Mouse (Mus musculus): ENCODE measurements around the gene Olfr553. TPM values are rescaled to one million over a fixed set of nuclear protein-coding genes. Genes with fewer than 3 reads are reported as not detected.
"Not testable (repeated sequence)": the region's sequence is repeated elsewhere in the genome, so short reads cannot be mapped to it uniquely, and the experiment has no call there.

Gene Olfr553
- not detected for total RNA-seq (2021)

DNA sequence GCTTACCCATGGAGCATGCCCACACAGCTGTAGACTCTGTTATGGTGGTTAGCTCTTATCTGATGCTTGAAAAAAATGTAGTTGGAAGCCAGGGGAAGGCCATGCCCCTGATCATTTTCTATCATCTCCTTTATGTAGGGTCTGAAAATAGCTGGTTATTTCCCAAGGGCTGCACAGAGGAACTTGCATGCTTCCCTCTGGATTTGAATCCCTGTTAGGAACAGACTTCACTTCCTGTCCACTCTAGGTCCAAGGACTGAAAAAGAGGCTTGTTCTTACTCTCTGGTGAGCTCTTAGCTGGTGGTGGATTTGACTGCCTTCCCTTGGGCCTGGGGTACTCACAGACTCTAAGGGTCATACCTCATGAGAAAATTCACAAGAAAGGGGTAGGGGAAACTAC is at the start of gene Olfr553:
Olfr553 (minus strand) TSS at position 101 of the 400 bp plus-strand sequence.
- DNase-seq = no peak

DNA sequence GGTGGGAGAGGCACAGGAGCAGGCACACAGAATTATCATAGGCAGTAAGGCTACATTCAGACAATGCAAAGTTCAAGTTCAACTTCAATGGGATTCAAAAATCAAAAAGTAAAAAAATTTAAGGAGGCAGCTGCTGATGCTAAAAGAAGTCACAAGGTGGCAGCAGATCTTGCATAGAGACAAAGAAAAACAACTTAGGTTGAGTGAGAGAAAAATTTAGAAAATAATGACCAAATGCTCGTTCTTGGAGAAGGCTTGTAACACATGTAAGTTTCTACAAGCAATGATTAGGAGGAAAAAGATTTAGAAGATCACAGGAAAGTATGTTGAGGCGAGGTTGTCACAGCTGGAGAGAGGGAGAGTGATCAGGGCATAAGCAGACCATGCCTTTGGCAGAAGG is 47.4 kb upstream of the Olfr553 start:
- DNase-seq = no peak

DNA sequence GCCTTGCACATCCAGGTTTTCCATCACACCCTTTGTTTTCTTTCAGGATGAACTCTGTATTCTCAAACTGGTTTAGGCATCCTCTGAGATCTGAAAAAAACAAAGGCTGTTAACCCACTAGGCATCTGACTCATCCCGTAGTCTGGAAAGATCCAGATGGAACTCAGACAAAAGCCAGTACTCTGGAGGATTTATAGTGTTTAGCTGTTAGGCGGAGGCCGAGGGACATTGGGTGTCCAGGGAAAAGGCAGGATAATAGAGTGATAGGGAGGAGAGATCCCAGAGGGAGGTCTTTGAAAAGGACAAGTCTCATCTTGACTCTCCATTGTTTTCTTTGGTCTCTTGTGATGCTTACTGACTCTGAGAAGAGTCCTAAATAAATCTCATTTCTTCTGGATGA is 46.6 kb upstream of the Olfr553 start, which contains the start of gene Olfr556:
Olfr556 (plus strand) TSS at position 301 of the 400 bp plus-strand sequence.
- no peak for DNase-seq

DNA sequence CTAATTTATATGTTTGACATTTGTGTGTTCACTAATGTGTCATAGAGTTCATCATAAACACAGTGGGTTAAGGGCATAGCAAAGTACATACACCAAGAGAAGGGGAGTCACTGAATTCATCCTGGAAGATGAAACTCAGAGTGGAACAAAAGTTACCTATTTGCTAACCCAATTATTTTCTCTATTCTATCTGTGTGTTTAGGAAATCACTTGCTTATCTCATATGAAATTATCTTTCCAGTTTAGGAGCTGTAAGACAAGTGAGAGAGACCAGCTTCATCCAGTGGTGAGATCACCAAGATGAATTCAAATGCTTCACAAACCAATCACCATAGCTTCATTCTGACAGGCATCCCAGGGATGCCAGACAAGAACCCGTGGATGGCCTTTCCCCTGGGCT is 40.5 kb upstream of the Olfr553 start, which contains the start of gene Olfr555:
Olfr555 (plus strand) TSS at position 301 of the 400 bp plus-strand sequence.
- DNase-seq = no peak

DNA sequence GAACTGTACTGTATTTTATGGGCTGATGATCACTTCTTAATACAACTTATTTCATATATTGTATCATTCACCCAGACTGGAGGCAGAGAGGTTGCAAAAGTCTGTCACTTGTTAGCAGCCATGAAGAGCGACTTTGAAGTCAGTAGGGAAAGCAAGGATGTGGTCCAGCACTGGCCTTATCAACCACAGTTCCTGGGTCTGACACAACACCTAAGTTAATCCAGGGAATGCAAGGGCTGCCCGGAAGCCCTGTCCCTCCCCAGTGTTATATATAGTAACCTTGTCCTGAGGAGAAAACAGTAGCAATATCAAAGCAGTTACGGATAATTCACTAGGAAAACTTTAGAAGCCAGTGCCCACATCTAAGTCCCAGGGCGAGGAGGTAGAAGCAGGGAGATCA is 26.9 kb upstream of the Olfr553 start:
- not testable (repeated sequence) for DNase-seq

DNA sequence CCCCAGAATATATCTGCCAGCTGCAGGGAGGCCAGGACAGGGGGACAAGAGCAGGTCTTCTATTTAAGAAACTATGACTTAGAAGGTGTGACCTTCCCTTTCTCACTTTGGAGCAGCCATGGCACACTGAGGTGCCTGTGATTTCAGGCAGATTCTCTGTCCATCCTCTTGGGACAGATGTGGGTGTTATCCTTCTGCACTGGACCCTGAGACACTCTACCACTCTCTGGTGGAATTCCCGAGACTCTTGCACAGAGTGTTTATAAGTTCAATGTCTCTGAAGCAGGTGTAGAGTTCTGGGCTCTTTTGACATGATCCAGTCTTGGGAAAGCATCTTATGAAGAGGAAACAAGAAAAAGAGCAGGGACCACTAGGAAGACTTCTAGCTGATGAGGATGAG is 20.1 kb upstream of the Olfr553 start, which contains the start of gene Olfr554:
Olfr554 (plus strand) TSS at position 301 of the 400 bp plus-strand sequence.
- DNase-seq = no peak

DNA sequence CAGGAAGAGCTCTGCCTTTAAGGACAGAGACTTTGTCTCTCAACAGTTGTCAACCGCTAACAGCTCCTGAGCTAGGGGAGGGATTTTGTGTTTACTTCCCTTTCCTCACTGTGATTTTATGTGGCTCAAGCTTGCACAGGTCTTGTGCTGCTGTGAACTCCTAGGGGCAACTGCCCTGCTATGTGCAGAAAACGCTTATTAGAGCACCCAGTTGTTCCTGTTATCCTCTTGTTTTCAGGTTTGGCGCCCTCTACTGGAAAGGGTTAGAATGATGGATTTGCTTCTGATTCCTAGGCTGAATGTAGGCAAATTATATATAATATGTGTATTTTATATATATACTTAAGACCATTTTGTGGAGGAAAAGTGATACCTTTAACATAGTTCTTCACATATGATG is 18.6 kb upstream of the Olfr553 start:
- peak in 1 of 2 experiments; percentile 2 for DNase-seq

DNA sequence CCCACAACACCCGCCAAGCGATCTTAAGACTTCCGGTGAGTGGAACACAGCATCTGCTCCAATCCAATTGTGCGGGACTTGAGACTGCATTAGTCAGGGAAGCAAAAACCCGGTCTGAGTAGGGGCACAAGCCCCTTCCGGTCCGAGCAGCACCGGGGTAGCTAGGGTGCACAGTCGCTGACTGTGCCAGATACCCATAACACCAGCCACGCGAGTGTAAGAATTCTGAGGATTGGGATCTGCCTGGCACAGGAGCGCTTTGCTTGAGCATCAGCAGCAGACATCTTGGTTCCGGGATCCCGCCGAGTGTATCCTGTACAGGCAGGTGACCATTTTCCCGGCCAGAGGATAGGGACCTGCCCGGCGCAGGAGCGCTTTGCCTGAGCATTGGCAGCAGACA is 2.4 kb upstream of the Olfr553 start:
- not testable (repeated sequence) for DNase-seq

DNA sequence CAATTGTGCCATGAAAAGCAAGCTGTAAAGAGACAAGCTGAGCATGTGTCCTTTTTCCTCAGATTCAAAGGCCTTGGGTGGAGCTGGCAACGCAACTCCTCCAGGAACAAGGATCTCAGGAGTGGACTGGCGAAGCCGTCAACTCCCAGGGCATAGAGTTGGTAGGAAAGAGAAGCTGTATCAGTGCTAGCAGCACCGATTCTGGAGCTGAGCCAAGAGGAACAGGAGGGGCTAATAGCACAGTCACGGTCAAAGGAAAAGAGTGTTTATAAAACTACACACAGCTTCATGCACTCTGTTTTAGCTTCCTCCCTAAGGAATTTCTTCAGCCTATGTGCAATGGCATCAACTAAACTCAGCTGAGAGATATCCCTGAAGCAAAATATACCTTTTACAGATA is 1.6 kb upstream of the Olfr553 start:
- no peak for DNase-seq

DNA sequence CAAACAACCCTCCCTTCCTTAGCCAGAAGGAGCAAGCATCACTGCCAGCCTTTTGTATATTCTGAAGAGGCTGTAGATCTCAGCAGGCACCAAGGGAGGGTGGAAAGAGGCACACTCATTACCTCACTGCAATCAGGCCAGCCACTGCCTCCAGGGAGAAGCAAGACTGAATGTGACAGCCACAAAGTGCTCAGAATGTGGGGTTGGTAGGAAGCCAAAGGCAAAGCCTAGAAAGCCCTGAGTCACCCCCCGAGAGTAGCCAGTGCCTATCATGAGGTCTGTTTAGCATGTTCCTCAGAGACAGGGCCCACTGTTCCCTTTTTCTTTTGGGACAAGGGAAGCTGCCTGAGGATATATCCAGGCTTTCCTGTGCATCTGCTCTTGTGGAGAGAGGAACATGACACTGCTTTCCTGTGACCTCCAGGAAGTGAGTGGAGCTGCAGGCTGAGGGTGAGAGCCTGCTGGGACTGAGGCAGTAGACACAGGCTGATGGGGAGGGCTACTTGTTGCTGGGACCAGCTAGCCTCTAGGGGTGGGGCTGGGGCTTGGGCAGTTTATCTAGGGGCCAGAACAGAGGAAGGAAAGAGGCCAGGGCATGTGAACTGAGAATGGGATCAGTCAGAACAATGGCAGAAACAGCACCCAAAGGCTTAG is 20.5 kb downstream of the Olfr553 start, which contains the start of gene Olfr552:
Olfr552 (plus strand) TSS at position 393 of the 654 bp plus-strand sequence.
- no peak for DNase-seq

DNA sequence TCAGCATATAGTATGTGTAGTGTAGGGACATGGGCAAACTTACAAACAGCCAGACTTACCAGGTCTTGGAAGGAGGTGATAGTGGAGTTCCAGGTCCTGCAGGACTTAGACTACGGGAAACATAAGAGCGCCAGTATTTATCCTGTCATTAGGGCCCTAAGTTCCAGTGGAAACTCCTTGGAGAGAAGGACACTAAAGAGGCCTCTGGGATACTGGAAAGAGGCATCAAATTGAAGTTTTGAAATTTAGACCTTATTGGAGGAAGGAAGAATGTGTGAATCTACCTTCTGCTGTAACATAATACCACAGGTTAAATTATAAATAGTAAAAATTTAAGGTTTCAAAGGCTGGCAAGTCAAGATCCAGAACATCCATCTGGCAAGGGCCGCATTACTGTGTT is 26.2 kb downstream of the Olfr553 start, which contains the start of gene Olfr551:
Olfr551 (minus strand) TSS at position 101 of the 400 bp plus-strand sequence.
- DNase-seq = no peak

DNA sequence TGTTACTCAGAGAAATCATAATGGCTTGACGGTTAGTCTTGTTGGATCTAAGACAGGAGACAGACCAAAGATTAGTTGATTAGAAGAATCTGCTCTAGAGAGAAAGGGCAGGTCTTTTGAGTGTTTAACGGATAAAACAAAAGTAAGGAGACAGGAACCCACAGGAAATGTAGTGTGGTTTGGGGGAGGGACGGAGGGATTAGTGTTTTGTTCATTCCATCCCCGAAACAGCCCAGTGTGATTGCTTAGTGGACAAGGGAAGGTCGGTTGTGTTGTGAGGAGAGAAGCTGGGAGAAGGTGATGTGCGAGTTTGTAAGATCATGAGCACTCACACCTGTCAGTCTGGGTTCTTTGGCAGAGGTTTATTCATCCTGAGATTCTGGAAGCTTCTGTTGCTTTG is 42.0 kb downstream of the Olfr553 start:
- no peak for DNase-seq

DNA sequence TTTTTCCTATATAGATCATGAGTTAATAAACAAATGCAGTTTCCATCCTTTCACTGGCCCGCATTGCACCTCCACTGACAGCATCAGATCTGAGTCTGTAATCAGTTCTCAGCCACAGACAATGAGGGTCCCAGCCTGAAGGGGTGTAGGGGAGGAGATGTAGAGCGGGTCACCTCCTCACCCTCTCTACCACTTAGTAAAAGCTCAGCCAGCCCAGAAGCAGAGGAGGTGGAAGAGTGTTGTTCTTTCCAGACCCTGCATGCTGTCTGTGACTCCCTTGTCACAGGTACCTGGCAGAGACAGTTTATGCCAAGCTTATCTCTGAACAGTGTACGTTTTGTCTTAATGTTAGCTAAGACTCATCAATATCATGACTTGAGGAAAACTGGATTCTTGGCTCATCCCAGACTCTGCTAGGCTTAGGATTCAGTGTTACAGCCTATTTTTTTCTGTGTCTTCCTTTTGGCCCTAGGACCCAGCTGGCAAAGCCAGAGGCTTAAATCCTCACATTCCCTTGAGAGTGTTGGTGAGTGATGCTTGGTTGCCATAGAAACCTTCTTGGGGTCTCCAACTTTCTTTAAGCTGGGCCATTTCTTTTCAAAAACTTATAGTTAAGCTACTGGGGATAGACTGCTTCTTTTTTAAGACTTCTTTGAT is 44.7 kb downstream of the Olfr553 start:
- DNase-seq = no peak

DNA sequence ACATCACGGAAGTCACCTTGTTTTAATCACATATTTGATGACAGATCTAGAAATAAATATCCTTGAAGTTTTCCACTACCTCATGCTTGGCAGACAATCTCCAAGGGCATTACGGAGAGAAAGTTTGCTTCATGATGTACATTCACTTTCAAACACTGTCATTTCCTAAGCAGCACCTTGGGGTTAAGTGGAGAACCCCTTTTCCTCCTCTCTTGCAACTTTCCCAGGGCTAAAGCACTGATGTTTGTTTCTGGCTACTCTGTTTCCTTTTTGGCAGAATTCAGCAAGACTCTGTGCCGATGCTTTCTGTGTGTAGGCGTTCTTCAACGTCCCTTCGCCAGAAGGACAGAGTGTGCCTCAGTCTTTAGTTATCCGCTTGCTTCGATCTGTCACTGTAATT is 46.9 kb downstream of the Olfr553 start, which contains the start of gene Olfr550:
Olfr550 (plus strand) TSS at position 301 of the 400 bp plus-strand sequence.
- DNase-seq = no peak

DNA sequence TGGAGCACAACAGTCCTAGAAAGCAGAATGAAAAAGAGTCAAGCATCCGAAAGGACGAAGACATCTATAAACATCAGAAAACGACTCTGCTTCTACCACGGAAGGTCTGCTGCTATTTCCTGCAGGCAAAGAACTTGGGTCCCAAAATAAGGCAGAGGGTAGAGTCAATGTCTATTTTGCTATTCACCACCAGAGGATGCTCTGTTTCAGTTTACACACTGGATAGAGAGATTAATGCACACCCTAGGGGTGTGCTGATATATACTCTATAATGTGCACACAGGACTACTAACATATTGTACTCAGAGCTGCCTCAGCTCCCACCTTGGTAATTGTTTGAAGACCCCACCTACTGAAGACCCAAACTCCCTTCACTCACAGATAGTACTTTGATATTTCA is 51.8 kb downstream of the Olfr553 start:
- DNase-seq = no peak

DNA sequence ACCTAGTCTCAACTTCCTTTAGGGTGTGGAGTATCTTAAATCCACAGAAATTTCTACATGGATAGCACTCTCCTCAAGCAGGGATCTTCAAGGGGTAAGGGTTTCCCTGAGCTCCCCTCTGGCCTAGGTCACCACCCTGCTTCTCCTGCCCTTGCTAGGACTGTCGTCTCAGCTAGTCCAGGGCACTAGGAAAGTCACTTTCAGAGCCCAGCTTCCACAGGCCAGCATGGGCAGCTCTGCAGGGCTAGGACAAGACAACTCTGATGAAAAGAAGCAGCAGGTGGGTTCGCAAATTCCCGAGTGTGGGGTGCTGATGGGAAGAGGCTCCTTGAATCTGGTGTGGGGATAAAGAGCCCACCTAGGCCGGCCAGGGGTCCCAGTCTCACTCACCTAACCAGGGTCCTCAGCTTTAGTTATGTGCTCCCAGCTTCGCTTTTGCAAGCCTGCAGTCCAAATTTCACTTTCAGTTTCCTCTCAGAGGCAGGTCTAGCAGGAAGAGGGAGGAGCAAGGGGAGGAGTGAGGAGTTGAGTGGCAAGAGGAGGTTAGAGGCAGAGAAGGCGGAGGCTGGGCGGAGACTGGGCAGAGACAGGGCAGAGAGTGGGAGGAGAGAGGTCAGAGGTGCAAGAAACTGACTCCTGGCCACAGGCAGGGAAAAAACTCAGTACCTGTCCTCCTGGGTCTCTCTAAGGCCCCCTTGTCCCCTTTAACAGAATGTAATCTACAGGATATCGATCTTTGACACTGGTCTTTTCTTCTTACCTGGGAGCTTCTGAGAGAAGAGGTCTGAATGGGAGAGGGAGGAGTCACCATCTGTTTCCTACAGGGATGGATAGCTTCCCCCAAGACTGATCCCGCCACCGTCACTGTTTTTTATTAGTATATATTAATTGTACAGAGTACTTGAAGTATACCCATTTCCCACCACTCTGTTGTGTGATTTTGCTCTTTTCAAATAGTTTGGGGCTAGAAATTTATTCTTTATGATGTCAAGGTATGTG is 52.7 kb downstream of the Olfr553 start, which contains the start of gene Trim21:
Trim21 (minus strand) TSS at position 488 of the 999 bp plus-strand sequence.
- peak; percentile 45 to 52 for DNase-seq

Other genes starting within 250 kb of the Olfr553 start
- gene Rrm1, start 176.5 kb downstream of the Olfr553 start, total RNA-seq (2021) = 10 to 100 TPM in 1 of 2 experiments, 1 to 10 TPM in 1; 9.8 to 11.4 TPM
- not detected for gene Olfr543, start 136.5 kb downstream of the Olfr553 start, total RNA-seq (2021)
- not detected for gene Olfr544, start 129.9 kb downstream of the Olfr553 start, total RNA-seq (2021)
- gene Olfr545, start 118.6 kb downstream of the Olfr553 start, total RNA-seq (2021) = not detected
- not detected for gene Olfr547, start 83.5 kb downstream of the Olfr553 start, total RNA-seq (2021)
- not detected for gene Olfr548-ps1, start 77.3 kb downstream of the Olfr553 start, total RNA-seq (2021)
- not detected for gene Olfr549, start 68.3 kb downstream of the Olfr553 start, total RNA-seq (2021)
- gene Trim21, start 52.7 kb downstream of the Olfr553 start, total RNA-seq (2021) = 1 to 10 TPM; 2.7 to 3.1 TPM
- gene Olfr550, start 46.8 kb downstream of the Olfr553 start, total RNA-seq (2021) = 1 to 10 TPM; 2.1 to 3.0 TPM
- not detected for gene Olfr551, start 26.3 kb downstream of the Olfr553 start, total RNA-seq (2021)
- gene Olfr552, start 20.4 kb downstream of the Olfr553 start, total RNA-seq (2021) = under 1 TPM in 1 of 2 experiments, not detected in 1; 0.15 TPM
- gene Olfr554, start 20.2 kb upstream of the Olfr553 start, total RNA-seq (2021) = not detected
- not detected for gene Olfr555, start 40.6 kb upstream of the Olfr553 start, total RNA-seq (2021)
- gene Olfr556, start 46.7 kb upstream of the Olfr553 start, total RNA-seq (2021) = under 1 TPM in 1 of 2 experiments, not detected in 1; 0.25 TPM
- gene Trim68, start 69.1 kb upstream of the Olfr553 start, total RNA-seq (2021) = 1 to 10 TPM; 7.1 to 8.4 TPM
- gene Olfr557, start 77.7 kb upstream of the Olfr553 start, total RNA-seq (2021) = under 1 TPM in 1 of 2 experiments, not detected in 1; 0.56 TPM
- under 1 TPM; 0.47 to 0.51 TPM for gene Olfr558, start 84.0 kb upstream of the Olfr553 start, total RNA-seq (2021)
- gene Olfr33, start 100.9 kb upstream of the Olfr553 start, total RNA-seq (2021) = not detected
- gene Olfr559, start 109.3 kb upstream of the Olfr553 start, total RNA-seq (2021) = not detected
- not detected for gene Olfr560, start 141.1 kb upstream of the Olfr553 start, total RNA-seq (2021)
- gene Olfr78, start 141.3 kb upstream of the Olfr553 start, total RNA-seq (2021) = under 1 TPM; 0.17 to 0.30 TPM
- not detected for gene Olfr561, start 153.0 kb upstream of the Olfr553 start, total RNA-seq (2021)
- not detected for gene Olfr564, start 185.3 kb upstream of the Olfr553 start, total RNA-seq (2021)
- not detected for gene Olfr566, start 240.5 kb upstream of the Olfr553 start, total RNA-seq (2021)

Data from layer of hippocampus, postnatal 36 days (tissue).